Mouse (Mus musculus) midbrain, embryonic 16.5 days (tissue): ENCODE measurements around the gene Sf1. TPM values are rescaled to one million over a fixed set of nuclear protein-coding genes. Genes with fewer than 3 reads are reported as not detected.
A peak's percentile ranks its signal among the peaks of the same experiment; 100 is the strongest.

Source experiments
- ATAC-seq: fragments of 200-750 bp; cut with Nextera tagmentation; 2 replicates; pipeline ENCODE4 v1.8.0; 2017; ENCODE audit warnings: moderate TSS enrichment
- H3K27ac ChIP-seq: fragments of 300-500 bp; sonication (generic); 2 replicates; pipeline ENCODE4 v1.5.1; 2014; ENCODE audit warnings: mild to moderate bottlenecking, low read length, mixed read lengths
- H3K27me3 ChIP-seq: fragments of 300-500 bp; sonication (generic); 2 replicates; pipeline ENCODE4 v1.6.1; 2014; ENCODE audit warnings: low read depth, low read length, mixed read lengths; ENCODE audit not compliant: control insufficient read depth, insufficient read depth
- H3K36me3 ChIP-seq: fragments of 300-500 bp; sonication (generic); 2 replicates; pipeline ENCODE4 v1.6.1; 2014; ENCODE audit warnings: mild to moderate bottlenecking, low read length, moderate library complexity, mixed read lengths; ENCODE audit not compliant: control insufficient read depth, insufficient read depth
- H3K4me1 ChIP-seq: fragments of 300-500 bp; sonication (generic); 2 replicates; pipeline ENCODE4 v1.6.1; 2014; ENCODE audit warnings: mild to moderate bottlenecking, low read length, mixed read lengths; ENCODE audit not compliant: control insufficient read depth, insufficient read depth
- H3K4me2 ChIP-seq: fragments of 300-500 bp; sonication (generic); 2 replicates; pipeline ENCODE4 v1.6.1; 2014; ENCODE audit warnings: mild to moderate bottlenecking, low read length, mixed read lengths
- H3K4me3 ChIP-seq: fragments of 300-500 bp; sonication (generic); 2 replicates; pipeline ENCODE4 v1.5.1; 2014; ENCODE audit warnings: low read depth, mild to moderate bottlenecking, low read length, moderate library complexity, mixed read lengths
- H3K9ac ChIP-seq: fragments of 300-500 bp; sonication (generic); 2 replicates; pipeline ENCODE4 v1.6.1; 2014; ENCODE audit warnings: low read depth, low read length, mixed read lengths
- H3K9me3 ChIP-seq: fragments of 300-500 bp; sonication (generic); replicated peaks from 2 replicates; pipeline ENCODE4 v1.6.1; 2014; ENCODE audit warnings: mild to moderate bottlenecking, low read length, mixed read lengths; ENCODE audit not compliant: control insufficient read depth, poor library complexity, severe bottlenecking
- WGBS: fragments of 180-500 bp; shearing (Covaris S2); extraction: QIAGEN DNeasy Blood & Tissue Kit; methylation state at CpG from one replicate; pipeline ENCODE4 v1.1.7; 2014; 5-methylcytosine and 5-hydroxymethylcytosine counted together
- polyA plus RNA-seq: library from polyadenylated mRNA; unstranded; fragments of >200 nt; fragmentation: Nextera tagmentation; extraction: Ambion mirVana; gene quantifications from 2 replicates; pipeline ENCODE4 v1.2.1, GENCODE M21; 2015

Sf1 gene
- 95.9 and 99.5 TPM in 2 replicates for polyA plus RNA-seq

DNA sequence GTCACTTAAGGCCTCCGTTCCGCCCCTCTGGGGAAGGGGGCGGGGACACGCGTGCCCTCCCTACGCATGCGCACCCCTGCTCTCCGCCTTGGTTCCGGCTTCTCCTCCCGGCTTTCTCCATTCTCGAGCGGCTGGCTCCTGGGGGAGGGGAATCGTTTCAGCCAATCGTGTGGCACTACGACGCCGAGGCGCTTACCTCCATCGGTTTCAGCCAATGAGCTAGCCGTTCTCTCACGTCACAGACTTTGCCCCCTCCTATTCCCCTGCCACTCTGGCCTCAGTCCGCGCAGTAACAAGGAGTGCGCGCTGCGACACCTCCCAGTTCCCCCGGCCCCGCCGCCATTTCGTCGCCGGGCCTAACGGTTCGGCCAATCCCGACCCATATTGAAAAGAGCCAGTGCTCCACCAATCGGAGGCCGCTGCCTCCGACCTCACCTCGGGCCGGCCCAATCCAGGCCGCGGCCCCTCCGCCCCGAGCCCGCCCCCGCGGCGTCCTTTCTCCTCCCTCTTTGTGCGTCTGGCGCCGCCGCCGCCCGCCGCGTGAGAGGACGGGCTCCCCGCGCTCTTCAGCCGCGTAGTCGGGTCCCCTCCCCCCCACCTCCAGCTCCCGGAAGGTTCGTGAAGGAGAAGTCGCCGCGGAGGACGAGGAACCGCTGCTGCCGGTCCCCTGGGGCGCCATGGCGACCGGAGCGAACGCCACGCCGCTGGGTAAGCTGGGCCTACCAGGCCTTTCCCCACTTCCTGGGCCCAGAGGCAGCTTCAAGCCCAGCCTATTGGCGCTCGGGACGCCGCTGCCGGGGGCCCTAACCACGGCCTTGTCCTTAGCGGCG lies at the start of gene Sf1:
TSS of gene Sf1 (plus strand) at position 280 of the 830 bp plus-strand sequence.
- ATAC-seq = peak; percentile 99
- peak within 1 kb of the TSS; percentile 99 for H3K27ac ChIP-seq
- H3K36me3 ChIP-seq = peaks cover 19% of the 10 kb centered on the region
- H3K4me2 ChIP-seq = peak within 1 kb of the TSS; percentile 87
- H3K27me3 ChIP-seq = no peaks in the 10 kb centered on the region
- peak within 1 kb of the TSS; percentile 100 for H3K4me3 ChIP-seq
- WGBS = under 1% methylated on average over 72 of the region's 85 CpGs
- peak within 1 kb of the TSS; percentile 99 for H3K9ac ChIP-seq
- H3K4me1 ChIP-seq = peaks cover 27% of the 10 kb centered on the region
- no peaks in the 10 kb centered on the region for H3K9me3 ChIP-seq

DNA sequence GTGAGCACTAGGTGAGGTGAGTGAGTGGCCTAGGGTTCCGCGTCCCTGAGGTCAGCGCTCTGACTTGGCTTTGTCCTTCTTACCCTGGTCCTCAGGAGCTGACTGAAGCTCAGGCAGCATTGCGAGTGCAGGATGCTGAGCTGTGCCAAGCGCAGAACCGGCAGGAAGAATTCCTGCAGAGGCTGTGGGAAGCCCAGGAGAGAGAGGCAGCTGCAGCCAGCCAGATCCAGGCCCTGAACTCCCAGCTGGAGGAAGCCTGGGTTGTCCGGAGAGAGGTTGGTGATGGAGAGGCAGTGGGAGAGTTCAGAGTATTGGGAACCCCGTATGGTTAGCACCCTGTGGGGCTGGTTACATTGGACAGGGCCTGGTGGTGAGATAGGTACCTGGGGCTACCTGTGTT lies 49.7 kb upstream of the Sf1 start:
- Histone ChIP-seq H3K4me1 (no peaks in the 10 kb centered on the region), H3K4me3 (no peak overlapping the region), H3K36me3 (no peaks in the 10 kb centered on the region; the same call in 1 of the 2 replicates), H3K9me3 (no peaks in the 10 kb centered on the region), H3K9ac (no peak overlapping the region), H3K27ac (no peak overlapping the region), H3K4me2 (no peak overlapping the region), H3K27me3 (no peaks in the 10 kb centered on the region)
- no peak for ATAC-seq
- 91% methylated on average over 8 of the region's 8 CpGs for WGBS

DNA sequence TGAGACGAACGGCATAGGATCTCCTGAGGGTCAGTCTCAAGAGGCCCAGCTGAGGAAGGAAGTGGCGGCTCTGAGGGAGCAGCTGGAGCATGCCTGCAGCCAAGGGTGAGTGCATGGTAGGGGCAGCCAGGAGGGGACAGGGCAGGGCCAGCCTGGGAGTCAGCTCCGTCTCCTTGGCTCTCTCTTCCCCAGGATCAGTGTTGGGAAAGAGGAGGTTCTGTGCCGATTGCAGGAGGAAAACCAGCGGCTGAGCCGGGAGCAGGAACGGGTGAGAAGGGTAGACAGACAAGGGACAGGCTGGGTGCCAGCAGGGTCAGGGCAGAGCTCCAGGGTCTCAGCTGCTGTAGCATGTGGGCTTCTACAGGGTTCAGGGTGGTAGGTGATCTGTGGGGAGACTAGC lies 49.0 kb upstream of the Sf1 start:
- Histone ChIP-seq H3K36me3 (no peaks in the 10 kb centered on the region; the same call in 1 of the 2 replicates), H3K9ac (no peak overlapping the region), H3K4me2 (no peak overlapping the region), H3K27me3 (no peaks in the 10 kb centered on the region), H3K4me3 (no peak overlapping the region), H3K4me1 (no peaks in the 10 kb centered on the region), H3K9me3 (no peaks in the 10 kb centered on the region), H3K27ac (no peak overlapping the region)
- ATAC-seq = no peak
- 86% methylated on average over 8 of the region's 8 CpGs for WGBS

- Histone ChIP-seq H3K36me3 (no peaks in the 10 kb centered on the region; the same call in 1 of the 2 replicates), H3K4me1 (no peaks in the 10 kb centered on the region), H3K9ac (no peak overlapping the region), H3K4me3 (no peak overlapping the region), H3K27me3 (no peaks in the 10 kb centered on the region), H3K27ac (no peak overlapping the region), H3K9me3 (no peaks in the 10 kb centered on the region), H3K4me2 (no peak overlapping the region)
- ATAC-seq = no peak
- 75% methylated on average over 14 of the region's 14 CpGs for WGBS
These were observed 47.9 kb upstream of the Sf1 start for GRCm38 (mm10) chr19:6315573-6315972.

GRCm38 (mm10) chr19:6318145-6318544 lies 45.3 kb upstream of the Sf1 start:
- H3K9ac ChIP-seq = no peak overlapping the region
- no peaks in the 10 kb centered on the region for H3K9me3 ChIP-seq
- no peaks in the 10 kb centered on the region for H3K4me1 ChIP-seq
- no peaks in the 10 kb centered on the region; the same call in 1 of the 2 replicates for H3K36me3 ChIP-seq
- 90% methylated on average over 12 of the region's 12 CpGs for WGBS
- no peaks in the 10 kb centered on the region for H3K27me3 ChIP-seq
- H3K27ac ChIP-seq = no peak overlapping the region
- H3K4me3 ChIP-seq = no peak overlapping the region
- no peak for ATAC-seq
- H3K4me2 ChIP-seq = no peak overlapping the region

DNA sequence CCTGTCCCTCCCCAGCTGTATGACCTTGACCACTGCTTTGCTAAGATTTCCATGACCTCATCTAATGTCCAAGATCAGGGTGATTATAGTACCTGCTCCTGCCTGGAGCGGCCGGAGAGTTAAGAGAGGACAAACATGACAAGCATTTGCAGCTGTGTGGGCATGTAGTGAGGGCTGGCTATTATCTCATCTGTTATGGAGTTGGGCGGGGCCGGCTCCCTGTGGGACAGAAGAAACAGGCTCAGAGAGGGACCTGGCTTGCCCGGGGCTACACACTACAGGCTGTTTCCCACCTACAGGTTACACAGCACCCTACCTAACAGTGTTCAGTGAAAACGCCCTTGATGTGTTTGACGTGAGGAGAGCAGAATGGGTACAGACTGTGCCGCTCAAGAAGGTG lies 42.1 kb upstream of the Sf1 start:
- 92% methylated on average over 8 of the region's 8 CpGs for WGBS
- Histone ChIP-seq H3K27ac (no peak overlapping the region), H3K4me3 (no peak overlapping the region), H3K4me1 (no peaks in the 10 kb centered on the region), H3K9me3 (no peaks in the 10 kb centered on the region), H3K27me3 (no peaks in the 10 kb centered on the region), H3K9ac (no peak overlapping the region), H3K4me2 (no peak overlapping the region), H3K36me3 (no peaks in the 10 kb centered on the region; the same call in 1 of the 2 replicates)
- ATAC-seq = no peak

DNA sequence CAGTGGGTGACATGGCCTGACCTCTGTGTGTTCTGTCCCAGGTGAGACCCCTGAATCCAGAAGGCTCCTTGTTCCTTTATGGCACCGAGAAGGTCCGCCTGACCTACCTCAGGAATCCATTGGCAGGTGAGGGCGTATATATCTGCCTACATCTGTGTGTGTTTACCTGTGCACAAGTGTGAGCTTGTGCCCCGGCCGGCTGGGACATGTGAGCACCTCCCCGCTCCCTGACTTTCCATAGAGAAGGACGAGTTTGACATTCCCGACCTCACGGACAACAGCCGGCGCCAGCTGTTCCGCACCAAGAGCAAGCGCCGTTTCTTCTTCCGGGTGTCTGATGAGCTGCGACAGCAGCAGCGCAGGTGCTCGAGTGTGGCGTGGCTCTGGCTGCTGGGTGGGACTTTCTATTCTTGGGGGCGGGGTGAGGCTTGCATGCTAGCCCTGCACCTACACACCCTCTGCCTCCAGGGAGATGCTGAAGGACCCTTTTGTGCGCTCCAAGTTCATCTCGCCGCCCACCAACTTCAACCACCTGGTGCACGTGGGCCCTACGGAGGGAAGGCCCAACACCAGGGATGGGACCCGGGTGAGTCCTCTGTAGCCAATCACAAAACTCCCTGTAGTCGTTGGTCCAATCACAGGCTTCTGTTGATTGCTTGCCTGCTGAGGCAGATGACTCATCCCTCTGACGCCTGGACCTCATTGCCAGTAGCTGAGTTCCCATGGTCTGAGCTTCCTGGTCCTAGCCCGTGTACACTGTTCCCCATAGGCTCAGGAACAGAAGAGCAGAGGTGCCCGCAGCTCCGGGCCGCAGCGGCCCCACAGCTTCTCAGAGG lies 41.5 kb upstream of the Sf1 start:
- WGBS = 85% methylated on average over 33 of the region's 33 CpGs
- Histone ChIP-seq H3K4me1 (no peaks in the 10 kb centered on the region), H3K9ac (no peak overlapping the region), H3K27me3 (no peaks in the 10 kb centered on the region), H3K27ac (no peak overlapping the region), H3K4me3 (no peak overlapping the region), H3K9me3 (no peaks in the 10 kb centered on the region), H3K36me3 (no peaks in the 10 kb centered on the region; the same call in 1 of the 2 replicates), H3K4me2 (no peak overlapping the region)
- ATAC-seq = no peak

GRCm38 (mm10) chr19:6324751-6325150 lies 38.7 kb upstream of the Sf1 start:
- H3K9me3 ChIP-seq = no peaks in the 10 kb centered on the region
- WGBS = 84% methylated on average over 9 of the region's 9 CpGs
- no peaks in the 10 kb centered on the region for H3K36me3 ChIP-seq
- H3K4me2 ChIP-seq = no peak overlapping the region
- H3K27ac ChIP-seq = no peak overlapping the region
- no peaks in the 10 kb centered on the region for H3K27me3 ChIP-seq
- no peak for ATAC-seq
- no peak overlapping the region for H3K9ac ChIP-seq
- no peak overlapping the region for H3K4me3 ChIP-seq
- H3K4me1 ChIP-seq = no peaks in the 10 kb centered on the region

DNA sequence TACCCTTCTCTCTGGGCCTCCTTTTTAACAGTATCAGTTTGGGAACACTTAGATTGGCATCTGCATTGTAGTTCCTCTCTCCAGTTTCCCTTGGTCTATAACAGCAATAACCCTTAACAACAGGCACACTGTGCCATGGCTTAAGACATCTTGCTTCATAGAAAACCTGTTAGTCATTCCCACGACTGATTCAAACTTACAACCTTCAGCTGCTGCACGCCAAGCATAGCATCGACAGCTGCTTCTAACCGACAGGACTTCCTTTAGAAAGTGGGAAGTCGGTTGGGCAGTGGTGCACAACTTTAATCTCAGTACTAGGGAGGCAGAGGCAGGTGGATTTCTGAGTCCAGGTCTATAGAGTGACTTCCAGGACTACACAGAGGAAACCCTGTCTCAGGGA lies 32.3 kb upstream of the Sf1 start:
- 67% methylated on average over 5 of the region's 5 CpGs for WGBS
- no peak for ATAC-seq
- no peaks in the 10 kb centered on the region for H3K36me3 ChIP-seq

More for the DNA sequence above, 32.3 kb upstream of the Sf1 start:
- Histone ChIP-seq H3K9me3 (no peaks in the 10 kb centered on the region), H3K27ac (no peak overlapping the region), H3K4me1 (peaks cover 10% of the 10 kb centered on the region), H3K4me2 (no peak overlapping the region), H3K4me3 (no peak overlapping the region), H3K9ac (peak overlapping the region; percentile 40; the same call in 1 of the 2 replicates), H3K27me3 (no peaks in the 10 kb centered on the region)
